Mouse (Mus musculus): ENCODE data around the gene Itih2.
A peak's percentile ranks its signal among the peaks of the same experiment; 100 is the strongest.

Itih2 gene

GRCm38 (mm10) chr2:10131296-10131695 lies at the start of gene Itih2:
Itih2 (minus strand) TSS chr2:10131396.
- no peak for DNase-seq

GRCm38 (mm10) chr2:10169991-10170390 lies 38.8 kb upstream of the Itih2 start:
- no peak for DNase-seq

GRCm38 (mm10) chr2:10168016-10168415 lies 36.8 kb upstream of the Itih2 start:
- no peak for DNase-seq

- DNase-seq, result no peak
Observed at GRCm38 (mm10) chr2:10167283-10167682, 36.1 kb upstream of the Itih2 start.

DNA sequence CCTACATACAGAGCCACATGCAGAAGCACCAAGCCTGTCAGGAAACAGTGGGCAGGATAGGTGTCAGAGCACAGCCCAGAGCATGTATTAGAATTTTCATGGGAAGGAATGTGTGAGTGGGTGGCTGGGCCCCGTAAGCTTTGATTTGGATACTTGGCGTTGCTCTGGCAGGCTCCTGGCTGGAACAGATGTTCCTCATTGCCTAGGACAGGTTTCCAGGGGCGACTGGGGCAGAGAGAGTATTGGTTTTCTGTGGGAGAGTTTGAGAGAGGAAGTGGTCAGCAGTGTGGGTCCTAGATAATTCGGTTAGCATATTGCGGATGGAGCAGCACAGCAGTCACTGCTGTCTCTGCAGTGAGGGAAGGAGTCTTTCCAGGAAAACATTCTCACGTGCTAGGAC lies 35.4 kb upstream of the Itih2 start:
- no peak for DNase-seq

DNA sequence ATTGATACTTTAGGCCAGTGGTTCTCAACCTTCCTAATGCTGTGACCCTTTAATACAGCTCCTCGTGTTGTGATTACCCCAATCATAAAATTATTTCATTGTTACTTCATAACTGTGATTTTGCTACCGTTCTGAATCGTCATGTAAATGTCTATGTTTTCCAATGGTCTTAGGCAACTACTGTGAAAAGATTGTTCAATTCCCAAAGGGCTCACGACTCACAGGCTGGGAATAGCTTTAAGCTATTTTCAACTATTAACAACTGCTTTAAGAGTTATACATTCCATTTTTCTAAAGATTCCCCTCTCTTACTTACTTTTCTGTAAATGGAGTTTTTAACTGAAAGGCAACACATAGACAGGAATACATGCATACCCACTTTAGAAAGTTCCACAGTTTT lies 30.8 kb upstream of the Itih2 start:
- DNase-seq, result no peak

GRCm38 (mm10) chr2:10157184-10157583 lies 26.0 kb upstream of the Itih2 start:
- DNase-seq, result no peak

- no peak for DNase-seq
Observed at GRCm38 (mm10) chr2:10153201-10154075, 22.2 kb upstream of the Itih2 start, which contains the start of gene Itih5. Itih5 (plus strand) TSS chr2:10153571.

- DNase-seq, result no peak
Observed at GRCm38 (mm10) chr2:10152590-10152989, 21.4 kb upstream of the Itih2 start.

DNA sequence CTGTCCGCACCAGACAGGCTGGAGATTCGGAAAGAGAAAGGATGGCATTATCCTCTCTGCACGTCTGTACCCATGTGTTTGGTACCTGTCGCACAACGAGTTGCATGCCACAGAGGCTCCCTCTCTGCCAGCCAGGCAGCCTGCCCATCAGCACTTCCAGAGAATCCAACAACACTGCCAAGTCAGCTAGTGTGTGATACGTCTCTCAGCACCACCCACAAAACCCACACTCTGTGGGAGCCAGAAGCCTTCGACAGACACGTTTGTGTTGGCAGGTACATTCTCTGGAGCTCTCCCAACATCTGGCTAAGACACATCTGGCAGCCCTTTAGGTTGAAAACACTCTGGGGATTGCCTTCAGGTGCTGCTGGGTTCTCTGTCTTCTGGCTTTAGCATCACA lies 16.0 kb upstream of the Itih2 start:
- DNase-seq, result peak; percentile 41

DNA sequence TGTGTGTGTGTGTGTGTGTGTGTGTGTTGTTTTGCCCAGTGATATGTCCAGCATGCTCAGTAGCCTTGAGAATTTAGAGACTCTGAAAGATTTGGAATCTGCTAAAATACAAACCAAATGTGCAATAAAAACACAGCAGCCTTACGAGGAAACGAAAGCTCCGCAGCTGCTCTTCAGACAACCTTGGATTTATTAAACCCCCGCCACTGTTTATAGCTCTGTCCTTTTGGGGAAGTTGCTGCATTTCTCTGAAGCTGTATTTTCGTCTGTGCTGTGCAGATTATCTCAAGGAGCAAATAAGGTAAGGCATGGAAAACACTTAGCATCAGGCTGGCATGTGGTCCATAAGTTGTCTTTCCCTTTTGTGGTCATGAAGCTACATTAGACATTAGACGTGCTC lies 14.3 kb upstream of the Itih2 start:
- no peak for DNase-seq

- no peak for DNase-seq
Observed at GRCm38 (mm10) chr2:10142472-10143454, 11.6 kb upstream of the Itih2 start.

GRCm38 (mm10) chr2:10140456-10140855 lies 9.3 kb upstream of the Itih2 start:
- DNase-seq, result no peak

DNA sequence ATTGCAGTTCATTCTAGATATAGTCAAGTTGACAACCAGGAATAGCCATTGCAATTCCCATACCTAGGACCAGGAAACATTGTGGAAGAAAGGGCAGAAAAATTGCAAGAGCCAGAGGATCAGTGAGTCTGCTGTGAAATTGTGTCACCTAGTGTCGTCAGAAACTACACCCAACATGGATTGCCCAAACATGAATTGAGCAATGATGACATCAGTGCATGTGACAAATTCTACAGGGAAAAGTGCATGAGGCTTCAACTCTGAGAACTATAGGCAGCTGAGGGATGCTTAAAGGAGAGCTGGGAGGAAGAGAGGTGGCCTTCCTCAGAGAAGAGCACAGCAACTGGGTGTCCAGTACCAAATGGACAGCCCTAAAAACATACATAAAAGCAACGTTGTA lies 6.1 kb upstream of the Itih2 start:
- DNase-seq, result no peak

GRCm38 (mm10) chr2:10133941-10134340 lies 2.7 kb upstream of the Itih2 start:
- DNase-seq, result no peak

GRCm38 (mm10) chr2:10132128-10132527 lies 932 bp upstream of the Itih2 start:
- no peak for DNase-seq

DNA sequence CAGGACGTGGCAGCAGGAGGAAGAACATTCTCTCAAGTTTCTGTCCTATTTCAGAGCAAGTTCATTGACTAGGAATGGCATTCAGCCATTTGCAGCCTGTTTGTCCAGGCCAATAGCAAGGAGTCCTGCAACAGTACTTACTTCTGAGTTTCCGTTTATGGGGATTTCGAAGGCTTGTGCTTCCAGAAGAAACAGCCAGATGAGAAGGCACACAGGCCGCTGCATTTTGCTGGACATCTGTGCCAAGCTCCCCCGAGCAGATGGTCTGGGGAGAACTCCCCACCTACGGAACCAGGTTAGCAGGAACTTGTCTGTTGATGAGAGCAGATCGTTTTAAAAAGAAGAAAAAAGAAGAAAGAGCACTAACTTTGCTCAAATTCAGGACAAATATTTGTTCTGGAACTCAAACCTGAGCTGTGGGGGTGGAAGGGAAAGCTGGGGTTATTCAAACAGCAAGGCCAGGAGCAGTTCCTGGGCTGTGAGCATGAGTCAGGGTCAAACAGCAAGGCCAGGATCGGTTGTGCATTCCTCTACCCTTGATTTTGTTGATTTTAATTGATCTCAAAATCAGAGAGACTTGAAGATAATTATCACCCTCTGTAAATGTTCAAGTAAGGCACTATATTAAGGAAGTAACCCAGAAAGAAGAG lies 730 bp downstream of the Itih2 start:
- peak; percentile 41 for DNase-seq

- no peak for DNase-seq
Observed at GRCm38 (mm10) chr2:10128571-10128970, 2.6 kb downstream of the Itih2 start.

GRCm38 (mm10) chr2:10127471-10127870 lies 3.7 kb downstream of the Itih2 start:
- DNase-seq, result no peak

- DNase-seq, result no peak
Observed at GRCm38 (mm10) chr2:10126122-10126521, 5.1 kb downstream of the Itih2 start.

- no peak for DNase-seq
Observed at GRCm38 (mm10) chr2:10121826-10122225, 9.4 kb downstream of the Itih2 start.

DNA sequence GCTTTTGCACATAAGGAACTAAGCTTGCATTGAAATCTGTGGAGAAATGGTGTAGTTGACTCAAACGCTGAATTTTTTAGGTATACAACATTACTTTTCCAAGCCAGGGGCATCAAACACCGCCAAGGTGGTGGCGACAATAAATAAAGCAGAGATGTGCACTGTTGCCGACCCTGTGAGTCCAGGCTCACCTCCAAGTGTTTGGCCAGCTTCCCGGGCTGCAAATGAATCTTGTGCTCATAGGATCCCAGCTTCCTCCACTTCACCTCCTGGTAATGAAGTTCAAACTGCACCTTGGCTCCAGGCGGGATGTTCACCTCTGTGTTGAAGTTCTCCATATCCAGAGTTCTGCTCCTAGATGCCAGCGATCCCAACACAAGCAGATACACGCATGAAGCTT lies 11.9 kb downstream of the Itih2 start:
- no peak for DNase-seq

GRCm38 (mm10) chr2:10118751-10119150 lies 12.4 kb downstream of the Itih2 start:
- DNase-seq, result no peak

All from right cerebral cortex, postnatal 25 days (tissue).